Mouse (Mus musculus) heart, postnatal 36 days (tissue): ENCODE measurements at regions not wholly inside any gene's neighbourhood (a gene's known extent, or its start where the extent isn't known, plus 50 kb on each side); places are given as distances from the start of the nearest gene placed in this dataset.

Experiments used
- DNase-seq, 2 experiments: peaks; one replicate each; pipeline ENCODE4 v3.0.0; 2021 to 2022
- intact Hi-C: fragments of 180-260 bp; cut with DNase I; formaldehyde crosslinking; loops from one replicate; pipeline ENCODE4 v1.15.1; 2025

DNA sequence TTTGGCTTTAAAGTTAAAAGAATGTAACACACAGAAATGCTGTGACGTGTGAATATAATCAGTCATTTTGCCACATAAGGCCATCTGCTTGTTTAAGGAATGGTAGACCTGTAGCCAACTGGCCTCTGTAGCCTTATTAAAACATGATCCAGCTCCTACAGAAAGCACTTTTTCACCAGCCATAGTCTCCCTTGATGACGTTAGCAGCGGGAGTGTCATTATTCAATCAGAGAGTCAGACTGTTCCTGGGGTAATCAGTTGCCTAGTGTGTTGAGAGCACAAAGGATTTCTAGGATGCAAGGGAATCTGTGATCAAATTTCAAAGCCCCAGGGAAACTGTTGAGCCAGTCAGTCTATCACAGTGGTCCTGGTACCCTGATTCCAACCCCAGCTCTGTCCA is 260.3 kb upstream of the Rag2 start:
- intact Hi-C loops = no loop called here
- no peak for DNase-seq

- intact Hi-C loops = no loop called here
- no peak for DNase-seq
These were observed 256.2 kb upstream of the Rag2 start for GRCm38 (mm10) chr2:101368278-101368677.

DNA sequence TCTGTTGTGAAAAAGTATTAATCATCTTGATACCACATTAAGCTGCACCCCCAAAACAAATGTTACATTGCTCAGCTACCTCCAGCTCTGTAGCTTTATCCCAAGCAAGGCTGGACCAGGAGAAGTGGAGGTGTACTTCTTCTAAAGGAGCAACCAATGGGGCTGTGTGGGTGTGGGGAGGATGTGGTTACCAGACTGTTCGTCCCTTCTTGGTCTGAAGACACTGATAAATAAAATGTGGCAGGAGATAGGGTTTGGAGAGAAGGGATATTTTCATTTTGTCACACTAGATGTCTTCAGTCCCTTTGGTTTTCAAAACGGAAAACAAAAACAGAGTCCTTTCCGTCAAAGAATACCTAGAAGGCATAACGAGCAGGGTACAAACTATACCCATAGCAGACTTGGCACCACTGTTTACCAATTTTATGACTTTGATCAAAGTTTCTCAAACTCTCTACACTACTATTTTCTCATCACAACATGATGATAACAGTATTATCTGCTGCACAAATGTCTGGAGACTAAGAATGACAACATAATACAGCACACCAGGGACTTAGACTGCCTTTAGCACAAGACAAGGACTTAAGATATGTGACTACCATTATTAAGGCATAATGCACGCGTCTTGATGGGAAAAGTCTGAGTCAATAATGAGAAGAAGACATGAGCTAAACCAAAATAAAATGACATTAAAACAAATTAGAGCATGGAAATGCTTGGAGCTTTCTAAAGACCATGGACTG is 253.4 kb upstream of the Rag2 start:
- intact Hi-C loops = no loop called here
- DNase-seq = no peak

- no peak for DNase-seq
- intact Hi-C loops = no loop called here
These were observed 252.6 kb upstream of the Rag2 start for GRCm38 (mm10) chr2:101371834-101372493.

GRCm38 (mm10) chr2:101380595-101380994 is 243.9 kb upstream of the Rag2 start:
- intact Hi-C loops = no loop called here

DNA sequence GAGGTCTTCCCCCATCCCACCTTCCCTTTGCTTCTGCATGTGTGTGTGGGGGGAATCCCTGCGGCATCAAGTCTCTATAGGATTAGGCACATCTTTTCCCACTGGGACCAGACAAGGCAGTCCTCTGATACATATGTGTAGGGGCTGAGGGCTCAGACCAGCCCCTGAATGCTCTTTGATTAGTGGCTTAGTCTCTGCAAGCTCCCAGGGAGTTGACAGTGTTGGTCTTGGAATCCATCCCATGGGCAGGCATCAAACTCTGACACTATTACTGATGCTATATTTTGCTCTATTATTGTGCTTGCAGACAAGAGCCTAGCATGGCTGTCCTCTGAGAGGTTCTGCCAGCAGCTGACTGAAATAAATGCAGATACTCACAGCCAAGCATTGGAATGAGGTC is 209.5 kb upstream of the Rag2 start:
- intact Hi-C loops = no loop called here
- DNase-seq = no peak

More at GRCm38 (mm10) chr2:101380595-101380994, 243.9 kb upstream of the Rag2 start:
- no peak for DNase-seq

DNA sequence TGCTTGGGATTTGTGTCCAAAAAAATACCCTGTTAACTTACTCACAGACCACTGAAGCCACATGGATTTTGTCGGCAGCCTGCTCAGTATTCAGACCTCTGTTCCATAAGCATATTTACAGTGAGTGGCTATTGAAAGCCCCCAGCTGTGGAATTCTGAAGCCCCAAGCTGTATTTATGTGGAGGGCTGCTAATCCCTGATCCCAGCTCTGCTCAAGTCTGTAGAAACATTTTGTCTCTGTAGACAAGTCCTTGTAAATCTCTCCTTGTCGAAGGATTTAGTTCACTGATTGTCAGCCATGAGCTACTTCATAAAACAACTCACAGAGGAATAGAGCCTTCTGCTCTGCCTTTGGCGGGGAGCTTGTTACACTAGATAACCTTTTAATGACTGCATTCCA is 207.8 kb upstream of the Rag2 start:
- no peak for DNase-seq
- intact Hi-C loops = no loop called here

DNA sequence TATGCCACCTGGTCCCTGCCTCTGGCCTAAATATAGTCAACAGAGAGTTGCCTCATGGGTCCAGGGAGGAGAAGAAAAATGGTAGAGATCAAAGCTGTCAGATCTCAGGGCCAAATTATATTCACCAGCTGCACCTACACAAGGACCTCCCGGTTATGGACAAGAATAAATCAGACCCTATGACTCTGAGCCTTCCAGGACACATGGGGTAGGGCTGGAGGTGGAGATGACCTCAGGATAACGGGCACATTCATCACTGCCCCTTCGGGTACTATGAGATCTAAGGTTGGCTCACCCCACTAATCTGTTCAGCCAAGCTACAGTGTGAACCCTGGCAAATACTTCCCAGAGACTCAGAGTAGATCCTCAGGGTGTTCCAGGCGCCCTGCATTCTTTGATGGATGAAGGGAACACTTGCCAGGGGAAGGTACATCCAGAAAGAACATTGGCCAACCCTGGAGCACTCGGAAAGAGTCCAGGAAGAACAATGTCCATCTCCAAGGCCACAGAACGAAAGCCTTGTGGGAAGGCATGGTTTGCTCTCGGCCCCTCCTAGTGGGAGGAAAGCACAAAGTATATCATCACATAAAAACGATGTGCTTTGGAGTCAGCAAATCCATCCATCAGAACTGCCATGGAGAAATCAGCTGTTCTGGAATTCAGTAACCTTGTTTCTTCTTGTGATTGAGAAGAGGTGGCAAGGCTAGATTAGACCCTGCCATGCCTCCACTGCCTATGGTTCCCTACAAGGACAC is 191.2 kb upstream of the Rag2 start:
- DNase-seq = no peak
- intact Hi-C loops = no loop called here

- intact Hi-C loops = no loop called here
These were observed 184.3 kb upstream of the Rag2 start for GRCm38 (mm10) chr2:101440231-101440630.

GRCm38 (mm10) chr2:101441081-101441630 is 183.4 kb upstream of the Rag2 start:
- intact Hi-C loops = no loop called here
- no peak for DNase-seq

More at GRCm38 (mm10) chr2:101440231-101440630, 184.3 kb upstream of the Rag2 start:
- no peak for DNase-seq

- intact Hi-C loops = no loop called here
- no peak for DNase-seq
These were observed 168.9 kb upstream of the Rag2 start for GRCm38 (mm10) chr2:101455591-101455990.

DNA sequence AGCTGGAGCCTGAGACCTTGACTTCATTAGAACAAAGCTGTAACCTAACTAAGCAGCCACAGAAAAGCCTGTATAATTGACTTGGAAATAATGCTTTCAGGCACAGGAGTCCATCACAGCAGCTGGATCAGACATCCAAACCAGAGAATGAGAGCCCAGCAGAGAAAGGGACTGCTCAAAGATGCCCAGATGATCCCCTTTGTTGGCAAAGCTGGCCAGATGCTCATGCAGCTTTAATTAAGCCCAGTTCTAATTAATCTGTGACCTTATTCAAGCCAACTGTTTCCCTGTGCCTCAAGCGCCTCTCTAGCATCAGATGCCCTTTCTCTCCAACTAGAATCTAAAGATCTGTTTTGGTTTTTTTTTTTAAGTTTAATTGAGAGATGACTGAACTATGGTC is 165.6 kb upstream of the Rag2 start:
- DNase-seq = no peak
- intact Hi-C loops = no loop called here

GRCm38 (mm10) chr2:101462450-101462849 is 162.1 kb upstream of the Rag2 start:
- intact Hi-C loops = no loop called here

GRCm38 (mm10) chr2:101464291-101465140 is 160.0 kb upstream of the Rag2 start:
- no peak for DNase-seq
- intact Hi-C loops = no loop called here

More at GRCm38 (mm10) chr2:101462450-101462849, 162.1 kb upstream of the Rag2 start:
- DNase-seq = no peak

GRCm38 (mm10) chr2:101470569-101471100 is 153.9 kb upstream of the Rag2 start:
- intact Hi-C loops = loop anchor here (10.0 kb wide), 1 partner anchor 404 kb away; no protein-coding TSS in a partner anchor
- DNase-seq = no peak

GRCm38 (mm10) chr2:101472449-101473115 is 151.9 kb upstream of the Rag2 start:
- DNase-seq = peak; percentile 73 to 85
- intact Hi-C loops = loop anchor here (1.0 to 10.0 kb wide), 2 partner anchors 181 to 402 kb away; no protein-coding TSS in a partner anchor

- no peak for DNase-seq
- intact Hi-C loops = loop anchor here (10.0 kb wide), 1 partner anchor 402 kb away; no protein-coding TSS in a partner anchor
These were observed 151.4 kb upstream of the Rag2 start for GRCm38 (mm10) chr2:101473116-101473485.

DNA sequence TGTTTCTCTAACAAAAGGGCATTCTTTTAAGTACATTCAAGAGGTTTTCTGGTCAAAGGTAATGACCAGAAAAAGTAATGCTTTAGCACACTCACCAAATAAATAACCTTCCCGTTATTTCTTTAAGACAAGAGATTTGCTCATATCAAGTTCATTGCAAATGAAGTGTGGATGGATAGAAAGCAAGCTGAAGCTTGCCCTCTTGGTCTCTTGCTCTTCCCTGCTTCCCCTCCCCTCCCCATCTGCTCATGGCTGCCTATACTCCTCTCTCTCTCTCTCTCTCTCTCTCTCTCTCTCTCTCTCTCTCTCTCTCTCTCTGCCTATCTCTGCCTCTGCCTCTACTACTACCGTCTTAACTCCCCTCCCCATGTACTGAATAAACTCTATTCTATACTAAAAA is 147.7 kb upstream of the Rag2 start:
- DNase-seq = no peak
- intact Hi-C loops = loop anchor here (10.0 kb wide), 1 partner anchor 398 kb away; no protein-coding TSS in a partner anchor

DNA sequence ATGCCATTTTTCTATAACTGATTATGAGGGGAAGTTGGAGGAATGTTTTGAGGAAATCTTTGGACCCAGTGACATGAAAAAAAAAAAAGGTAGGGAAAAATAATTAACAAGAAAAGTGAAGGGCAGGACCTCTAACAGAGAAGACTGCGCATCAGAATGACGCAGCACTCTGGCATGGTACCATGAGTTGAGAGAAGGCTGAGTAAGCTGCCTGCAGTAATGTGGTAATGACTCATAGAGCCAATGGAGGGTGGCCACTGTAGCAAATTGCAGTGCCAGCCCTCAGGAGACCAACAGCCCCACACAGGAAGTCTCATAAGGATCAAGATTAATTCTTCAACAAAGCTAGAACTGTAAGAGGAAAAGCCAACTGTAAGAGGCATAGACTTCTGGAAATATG is 134.3 kb upstream of the Rag2 start:
- intact Hi-C loops = no loop called here
- DNase-seq = no peak
